Mouse (Mus musculus) small intestine, adult 2 months (tissue): ENCODE data around the gene Kdf1.

Experiments used
- CTCF ChIP-seq: fragments of 200-500 bp; IDR thresholded peaks from 2 replicates; pipeline ENCODE4 v1.5.1; 2012; ENCODE audit warnings: low read depth, mild to moderate bottlenecking, control low read depth, inconsistent platforms, low read length, moderate library complexity, mixed read lengths; ENCODE audit not compliant: insufficient replicate concordance, insufficient read length; ENCODE audit errors: extremely low read depth
- POLR2A ChIP-seq: fragments of 200-500 bp; IDR thresholded peaks from 2 replicates; pipeline ENCODE4 v1.6.1; 2012; ENCODE audit warnings: low read depth, mild to moderate bottlenecking, control low read depth, inconsistent platforms, low read length, moderate library complexity

DNA sequence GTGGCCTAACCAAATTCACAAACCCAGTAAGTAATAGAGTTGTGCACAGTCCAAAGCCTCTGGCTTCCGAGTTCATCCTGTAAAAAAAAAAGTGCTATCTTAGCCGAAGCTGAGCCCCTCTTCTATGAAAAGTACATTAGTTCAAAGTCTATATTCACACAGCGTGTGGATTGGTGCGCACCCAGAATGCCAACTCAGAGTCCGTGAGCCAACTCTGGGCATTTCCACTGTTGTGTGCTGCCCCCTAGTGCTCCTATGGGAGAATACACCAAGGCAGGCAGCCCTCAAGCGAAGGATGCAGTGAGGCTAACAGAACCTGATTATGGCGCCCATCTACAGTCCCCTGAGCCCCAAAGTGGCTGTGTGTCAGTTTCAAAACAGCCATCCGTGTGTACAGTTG, 5.8 kb upstream of the Kdf1 start:
- TF ChIP-seq POLR2A (no peak), CTCF (peak; percentile 93; the same call in 1 of the 2 replicates)
